Mouse (Mus musculus) kidney, postnatal 0 days (tissue): Measurements from ENCODE around the gene Atxn10. TPM values are rescaled to one million over a fixed set of nuclear protein-coding genes. Genes with fewer than 3 reads are reported as not detected.

ENCODE experiments used
- ATAC-seq: fragments of 200-750 bp; cut with Nextera tagmentation; replicated peaks from 2 replicates; pipeline ENCODE4 v1.8.0; 2017; ENCODE audit warnings: low read depth, moderate number of reproducible peaks, moderate TSS enrichment, moderate library complexity; ENCODE audit not compliant: low FRiP score
- DNase-seq: peaks from one replicate; pipeline ENCODE4 v3.0.0-alpha.2; 2016; ENCODE audit warnings: low spot score
- H3K27ac ChIP-seq: fragments of 300-500 bp; sonication (generic); 2 replicates; pipeline ENCODE4 v1.5.1; 2014; ENCODE audit warnings: mild to moderate bottlenecking
- H3K27me3 ChIP-seq: fragments of 300-500 bp; sonication (generic); 2 replicates; pipeline ENCODE4 v1.6.1; 2014; ENCODE audit warnings: low read length, mixed read lengths; ENCODE audit not compliant: insufficient read depth
- H3K36me3 ChIP-seq: fragments of 300-500 bp; sonication (generic); 2 replicates; pipeline ENCODE4 v1.6.1; 2014; ENCODE audit warnings: low read length, mixed read lengths; ENCODE audit not compliant: insufficient read depth
- H3K4me1 ChIP-seq: fragments of 300-500 bp; sonication (generic); replicated peaks from 2 replicates; pipeline ENCODE4 v1.6.1; 2014; ENCODE audit warnings: antibody characterized with exemption, low read length, mixed read lengths; ENCODE audit not compliant: insufficient read depth
- H3K4me2 ChIP-seq: fragments of 300-500 bp; sonication (generic); 2 replicates; pipeline ENCODE4 v1.6.1; 2014; ENCODE audit warnings: mild to moderate bottlenecking, low read length, moderate library complexity, mixed read lengths
- H3K4me3 ChIP-seq: fragments of 300-500 bp; sonication (generic); replicated peaks from 2 replicates; pipeline ENCODE4 v1.5.1; 2014; ENCODE audit warnings: low read depth, low read length
- H3K9ac ChIP-seq: fragments of 300-500 bp; sonication (generic); 2 replicates; pipeline ENCODE4 v1.6.1; 2014; ENCODE audit warnings: low read depth, low read length
- H3K9me3 ChIP-seq: fragments of 300-500 bp; sonication (generic); replicated peaks from 2 replicates; pipeline ENCODE4 v1.6.1; 2016; ENCODE audit warnings: low read length, inconsistent platforms, mixed read lengths
- CTCF ChIP-seq: IDR thresholded peaks from 2 replicates; pipeline ENCODE4 v1.5.1; 2016; ENCODE audit warnings: antibody characterized with exemption, low read depth, mild to moderate bottlenecking, moderate library complexity
- WGBS: fragments of 180-500 bp; shearing (Covaris S2); extraction: QIAGEN DNeasy Blood & Tissue Kit; methylation state at CpG from one replicate; pipeline ENCODE4 v1.1.7; 2014; 5-methylcytosine and 5-hydroxymethylcytosine counted together
- polyA plus RNA-seq: library from polyadenylated mRNA; unstranded; fragments of >200 nt; fragmentation: Nextera tagmentation; extraction: Ambion mirVana; gene quantifications from 2 replicates; pipeline ENCODE4 v1.2.1, GENCODE M21; 2015

Gene Atxn10
- polyA plus RNA-seq, 1 experiment from 2014 or later: 215 TPM

DNA sequence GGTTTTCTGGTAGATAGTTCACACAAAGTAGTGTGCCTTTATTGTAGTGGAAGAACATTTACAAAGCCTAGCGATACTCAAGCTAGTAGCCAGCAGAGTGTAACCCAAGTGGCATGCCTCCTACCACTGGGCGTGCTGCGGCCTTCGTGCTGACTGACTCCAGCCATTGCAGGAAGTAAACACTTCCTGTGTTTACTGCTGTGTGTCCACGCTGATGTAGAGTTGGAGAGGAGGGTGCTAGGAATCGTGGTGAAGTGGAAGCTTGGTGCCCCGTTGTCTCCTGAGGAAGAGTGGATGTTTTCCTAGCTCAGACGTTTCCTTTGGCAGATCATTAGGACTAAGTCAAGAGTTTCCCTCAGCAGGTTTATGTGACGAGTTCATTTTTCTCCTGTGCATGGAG lies 47.4 kb downstream of the Atxn10 start:
- 0 out of 2 replicates have a peak, but pooled peaks have one; percentile 4 for TF ChIP-seq CTCF
- H3K27me3 ChIP-seq: no peaks in the 10 kb centered on the region
- no peak overlapping the region for H3K4me3 ChIP-seq
- H3K9ac ChIP-seq: no peak overlapping the region
- no peak overlapping the region for H3K4me2 ChIP-seq
- ATAC-seq (no peak), DNase-seq (peak; percentile 11)
- 61% methylated on average over 9 of the region's 9 CpGs for WGBS
- peaks cover 24% of the 10 kb centered on the region; the same call in 1 of the 2 replicates for H3K36me3 ChIP-seq
- H3K4me1 ChIP-seq: no peaks in the 10 kb centered on the region
- no peaks in the 10 kb centered on the region for H3K9me3 ChIP-seq
- no peak overlapping the region for H3K27ac ChIP-seq

DNA sequence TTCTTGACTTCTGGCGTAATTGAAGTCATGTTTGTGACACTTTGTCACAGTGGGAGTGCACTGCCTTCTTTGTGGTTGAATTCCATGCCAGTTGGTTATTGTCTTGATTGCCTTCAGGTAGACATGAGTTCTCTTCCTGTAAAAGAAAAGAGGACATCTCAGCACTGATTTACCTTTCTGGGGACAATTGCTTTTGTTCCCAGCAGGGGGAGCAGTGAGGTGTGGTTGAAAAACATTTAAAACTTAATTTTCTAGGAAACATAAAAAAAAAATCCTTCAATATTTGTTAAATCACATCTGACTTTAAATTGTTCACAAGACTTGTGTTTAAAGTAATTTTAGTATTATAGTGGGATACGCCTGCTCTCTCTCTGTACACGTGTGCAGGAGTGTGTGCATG lies 52.7 kb downstream of the Atxn10 start:
- ATAC-seq: no peak
- Histone ChIP-seq H3K27ac (no peak overlapping the region), H3K9me3 (no peaks in the 10 kb centered on the region), H3K36me3 (peaks cover 22% of the 10 kb centered on the region; the same call in 1 of the 2 replicates), H3K4me3 (no peak overlapping the region), H3K4me1 (no peaks in the 10 kb centered on the region), H3K9ac (no peak overlapping the region), H3K27me3 (no peaks in the 10 kb centered on the region), H3K4me2 (no peak overlapping the region)
- TF ChIP-seq CTCF: peak; percentile 62
- WGBS: 81% methylated on average over 3 of the region's 3 CpGs
- peak; percentile 29 for DNase-seq

DNA sequence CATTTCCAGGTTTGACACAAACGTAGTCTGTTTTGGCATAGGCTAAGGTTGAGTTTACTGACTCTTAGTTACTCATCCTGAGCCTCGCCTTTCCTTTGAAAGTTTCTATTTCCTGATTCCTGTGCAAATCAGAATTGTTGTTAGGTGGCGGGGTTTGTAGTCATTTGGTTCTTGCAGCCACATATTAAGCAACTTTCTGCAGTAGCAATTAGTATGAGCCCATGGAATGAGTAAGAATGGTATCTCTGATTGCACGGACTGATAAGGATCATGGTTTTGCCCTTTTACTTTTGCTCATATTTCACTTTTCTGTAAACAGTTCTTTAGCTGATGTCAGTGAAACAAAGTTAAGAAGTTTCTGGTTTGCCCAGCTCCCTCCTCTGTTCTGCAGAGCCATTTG lies 53.9 kb downstream of the Atxn10 start:
- no peaks in the 10 kb centered on the region for H3K4me1 ChIP-seq
- ATAC-seq (no peak), DNase-seq (no peak)
- H3K36me3 ChIP-seq: peaks cover 17% of the 10 kb centered on the region; the same call in 1 of the 2 replicates
- no peaks in the 10 kb centered on the region for H3K27me3 ChIP-seq
- H3K27ac ChIP-seq: no peak overlapping the region
- TF ChIP-seq CTCF: no peak
- H3K4me3 ChIP-seq: no peak overlapping the region
- no peaks in the 10 kb centered on the region for H3K9me3 ChIP-seq
- H3K4me2 ChIP-seq: no peak overlapping the region
- no peak overlapping the region for H3K9ac ChIP-seq
- WGBS: 81% methylated on average over 4 of the region's 4 CpGs

DNA sequence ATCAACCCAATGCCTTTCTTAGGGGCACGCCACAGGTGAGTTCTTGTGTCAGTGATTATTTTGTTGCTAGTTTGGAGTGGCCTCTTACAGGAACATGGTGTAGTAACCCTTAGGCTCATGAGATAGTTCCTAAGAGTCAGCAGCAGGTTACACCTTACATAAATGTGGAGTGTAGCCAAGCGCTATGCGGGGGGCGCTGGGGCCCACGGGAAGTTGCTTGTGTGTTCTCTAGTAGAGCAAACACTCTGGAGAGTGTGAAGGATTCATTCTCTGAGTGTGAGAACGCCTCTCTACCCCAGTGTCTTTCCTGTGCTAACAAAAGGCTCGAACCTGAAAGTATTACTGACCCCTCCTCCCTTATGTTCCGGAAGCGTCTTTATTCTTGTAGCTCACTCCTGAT lies 59.3 kb downstream of the Atxn10 start:
- no peak for ATAC-seq
- WGBS: 87% methylated on average over 9 of the region's 9 CpGs
- Histone ChIP-seq H3K4me3 (no peak overlapping the region), H3K27me3 (no peaks in the 10 kb centered on the region), H3K4me2 (no peak overlapping the region), H3K4me1 (no peaks in the 10 kb centered on the region), H3K36me3 (peaks cover 25% of the 10 kb centered on the region; the same call in 1 of the 2 replicates), H3K9me3 (no peaks in the 10 kb centered on the region), H3K27ac (no peak overlapping the region), H3K9ac (no peak overlapping the region)
- TF ChIP-seq CTCF: no peak
- no peak for DNase-seq

DNA sequence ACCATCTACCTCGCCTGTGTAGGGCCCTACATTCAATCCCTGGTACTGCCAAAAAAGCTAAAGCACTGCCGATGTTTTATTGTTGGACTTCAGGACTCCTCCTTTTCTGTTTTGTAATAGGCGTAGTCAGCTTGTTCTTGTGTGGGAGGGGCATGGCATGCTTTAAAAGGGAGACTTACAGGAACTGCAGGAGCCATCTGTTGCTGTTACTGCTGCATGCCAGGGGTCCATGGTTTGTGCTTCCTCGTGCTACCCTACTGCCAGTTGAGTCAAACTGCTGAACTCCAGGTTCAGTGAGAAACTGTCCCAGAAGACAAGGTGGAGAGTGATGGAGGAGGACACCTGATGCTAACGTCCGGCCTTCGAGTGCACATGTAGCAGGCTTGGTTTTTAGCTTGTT lies 65.9 kb downstream of the Atxn10 start:
- no peak for ATAC-seq

DNA sequence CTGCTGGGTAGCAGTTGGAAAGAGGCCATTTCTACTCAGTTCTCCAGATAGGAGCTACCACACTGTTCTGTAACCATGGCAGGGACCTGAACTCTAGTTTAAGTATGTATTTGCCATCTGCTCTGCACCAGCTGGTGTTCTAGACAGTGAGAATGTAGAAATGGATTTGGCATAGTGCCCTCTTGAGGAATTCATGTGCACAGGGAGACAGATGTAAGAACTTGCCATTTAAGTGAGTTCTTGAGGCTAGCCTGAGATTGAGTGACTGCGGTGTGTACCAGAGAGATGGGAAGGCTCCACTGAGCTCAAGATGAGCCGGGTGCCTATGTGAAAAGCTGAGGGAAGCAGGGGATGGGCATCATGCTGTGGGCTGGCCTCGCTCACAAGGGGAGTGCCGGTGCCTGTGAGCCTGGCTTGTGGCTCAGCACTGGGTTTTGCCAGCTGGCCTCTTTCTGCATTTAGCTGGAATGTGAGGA lies 67.2 kb downstream of the Atxn10 start:
- ATAC-seq: no peak
- Histone ChIP-seq H3K27ac (no peak overlapping the region), H3K9ac (no peak overlapping the region), H3K4me2 (no peak overlapping the region), H3K4me3 (no peak overlapping the region), H3K9me3 (no peaks in the 10 kb centered on the region), H3K36me3 (no peaks in the 10 kb centered on the region; the same call in 1 of the 2 replicates), H3K4me1 (no peaks in the 10 kb centered on the region), H3K27me3 (no peaks in the 10 kb centered on the region)
- peak; percentile 38 for DNase-seq
- WGBS: 89% methylated on average over 4 of the region's 4 CpGs
- peak; percentile 41; the same call in 1 of the 2 replicates for TF ChIP-seq CTCF

More for the DNA sequence above, 65.9 kb downstream of the Atxn10 start:
- Histone ChIP-seq H3K27ac (no peak overlapping the region), H3K4me2 (no peak overlapping the region), H3K36me3 (peaks cover 5% of the 10 kb centered on the region; the same call in 1 of the 2 replicates), H3K9ac (no peak overlapping the region), H3K4me3 (no peak overlapping the region), H3K9me3 (no peaks in the 10 kb centered on the region), H3K4me1 (no peaks in the 10 kb centered on the region), H3K27me3 (no peaks in the 10 kb centered on the region)
- TF ChIP-seq CTCF: no peak
- WGBS: 73% methylated on average over 7 of the region's 7 CpGs
- DNase-seq: no peak

DNA sequence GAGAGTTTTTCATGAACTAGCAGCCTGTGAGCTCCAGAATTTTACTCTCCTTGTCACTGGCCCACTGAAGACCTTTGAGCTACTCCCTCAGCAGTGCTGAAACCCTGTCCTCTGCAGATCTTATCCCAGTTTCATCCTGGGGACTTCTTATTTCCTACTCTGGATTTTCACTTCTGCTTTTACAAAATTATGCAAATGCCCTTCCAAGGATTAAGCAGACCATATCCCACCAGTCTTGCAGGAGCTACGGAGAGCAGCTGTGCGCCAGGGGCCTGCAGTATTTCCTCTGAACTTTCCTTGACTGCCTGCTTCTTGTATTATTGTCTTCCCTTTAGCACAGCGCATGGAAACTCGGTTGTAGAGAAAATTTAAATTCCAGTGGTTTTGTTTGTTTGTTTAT lies 68.7 kb downstream of the Atxn10 start:
- no peak for DNase-seq
- no peaks in the 10 kb centered on the region for H3K9me3 ChIP-seq
- WGBS: 76% methylated on average over 4 of the region's 4 CpGs
- no peak overlapping the region for H3K4me3 ChIP-seq
- no peaks in the 10 kb centered on the region for H3K27me3 ChIP-seq
- no peak for TF ChIP-seq CTCF
- H3K4me1 ChIP-seq: no peaks in the 10 kb centered on the region
- H3K4me2 ChIP-seq: no peak overlapping the region
- H3K36me3 ChIP-seq: no peaks in the 10 kb centered on the region; the same call in 1 of the 2 replicates
- no peak for ATAC-seq
- H3K9ac ChIP-seq: no peak overlapping the region
- H3K27ac ChIP-seq: no peak overlapping the region
